Mouse (Mus musculus): ENCODE results near the gene Slc16a13.

GRCm38 (mm10) chr11:70192157-70192556, 28.7 kb downstream of the Slc16a13 start:
- TF ChIP-seq ZNF384 (IDR thresholded peaks at IDR 0.05; ENCODE audit: low read depth, low read length) (no peak), ZC3H11A (IDR thresholded peaks at IDR 0.05; ENCODE audit: borderline replicate concordance, low read depth, low read length) (no peak), HCFC1 (IDR thresholded peaks at IDR 0.05; ENCODE audit: borderline replicate concordance, insufficient read depth, low read length) (no peak)
